Mouse (Mus musculus) adrenal gland, postnatal 10 days (tissue): ENCODE data around the gene Pcdh15. TPM values are rescaled to one million over a fixed set of nuclear protein-coding genes. Genes with fewer than 3 reads are reported as not detected.

Source experiments
- DNase-seq: peaks from one replicate; pipeline ENCODE4 v3.0.0; 2021; ENCODE audit warnings: mixed read lengths
- total RNA-seq, 2 experiments: library from RNA; stranded (reverse); gene quantifications; 2 replicates each; pipeline ENCODE4 v1.2.3; 2021

Gene Pcdh15
- total RNA-seq, 2 experiments from 2014 or later = 3.5 to 5.4 TPM

GRCm38 (mm10) chr10:74305439-74306158 lies 1206.5 kb downstream of the Pcdh15 start:
- DNase-seq = no peak

GRCm38 (mm10) chr10:74307035-74307434 lies 1207.9 kb downstream of the Pcdh15 start:
- DNase-seq = no peak

- no peak for DNase-seq
These were observed 1216.9 kb downstream of the Pcdh15 start for GRCm38 (mm10) chr10:74316091-74316490.

GRCm38 (mm10) chr10:74335412-74335811 lies 1236.3 kb downstream of the Pcdh15 start:
- DNase-seq = no peak

GRCm38 (mm10) chr10:74339247-74340160 lies 1240.4 kb downstream of the Pcdh15 start:
- no peak for DNase-seq

- DNase-seq = no peak
These were observed 1260.4 kb downstream of the Pcdh15 start for GRCm38 (mm10) chr10:74359526-74359925.

- no peak for DNase-seq
These were observed 1279.6 kb downstream of the Pcdh15 start for GRCm38 (mm10) chr10:74378697-74379096.

- DNase-seq = no peak
These were observed 1280.4 kb downstream of the Pcdh15 start for GRCm38 (mm10) chr10:74379276-74380134.

GRCm38 (mm10) chr10:74387538-74388499 lies 1288.7 kb downstream of the Pcdh15 start:
- no peak for DNase-seq

- no peak for DNase-seq
These were observed 1304.0 kb downstream of the Pcdh15 start for GRCm38 (mm10) chr10:74403111-74403510.

- DNase-seq = no peak
These were observed 1314.9 kb downstream of the Pcdh15 start for GRCm38 (mm10) chr10:74414021-74414420.

- DNase-seq = no peak
These were observed 1315.8 kb downstream of the Pcdh15 start for GRCm38 (mm10) chr10:74414945-74415344.

GRCm38 (mm10) chr10:74415359-74415758 lies 1316.2 kb downstream of the Pcdh15 start:
- no peak for DNase-seq

- no peak for DNase-seq
These were observed 1316.8 kb downstream of the Pcdh15 start for GRCm38 (mm10) chr10:74415949-74416348.

GRCm38 (mm10) chr10:74450069-74450468 lies 1350.9 kb downstream of the Pcdh15 start:
- DNase-seq = no peak

- DNase-seq = no peak
These were observed 1364.8 kb downstream of the Pcdh15 start for GRCm38 (mm10) chr10:74463972-74464371.

- DNase-seq = no peak
These were observed 1381.6 kb downstream of the Pcdh15 start for GRCm38 (mm10) chr10:74480779-74481178.

GRCm38 (mm10) chr10:74512315-74512714 lies 1413.2 kb downstream of the Pcdh15 start:
- no peak for DNase-seq

GRCm38 (mm10) chr10:74513743-74514142 lies 1414.6 kb downstream of the Pcdh15 start:
- DNase-seq = no peak

- DNase-seq = no peak
These were observed 1439.2 kb downstream of the Pcdh15 start for GRCm38 (mm10) chr10:74538371-74538770.

- no peak for DNase-seq
These were observed 1456.2 kb downstream of the Pcdh15 start for GRCm38 (mm10) chr10:74555326-74555725.
